Mouse (Mus musculus): ENCODE measurements around the gene Tfdp2.
"Not testable (repeated sequence)": the region's sequence is repeated elsewhere in the genome, so short reads cannot be mapped to it uniquely, and the experiment has no call there.

Gene Tfdp2

DNA sequence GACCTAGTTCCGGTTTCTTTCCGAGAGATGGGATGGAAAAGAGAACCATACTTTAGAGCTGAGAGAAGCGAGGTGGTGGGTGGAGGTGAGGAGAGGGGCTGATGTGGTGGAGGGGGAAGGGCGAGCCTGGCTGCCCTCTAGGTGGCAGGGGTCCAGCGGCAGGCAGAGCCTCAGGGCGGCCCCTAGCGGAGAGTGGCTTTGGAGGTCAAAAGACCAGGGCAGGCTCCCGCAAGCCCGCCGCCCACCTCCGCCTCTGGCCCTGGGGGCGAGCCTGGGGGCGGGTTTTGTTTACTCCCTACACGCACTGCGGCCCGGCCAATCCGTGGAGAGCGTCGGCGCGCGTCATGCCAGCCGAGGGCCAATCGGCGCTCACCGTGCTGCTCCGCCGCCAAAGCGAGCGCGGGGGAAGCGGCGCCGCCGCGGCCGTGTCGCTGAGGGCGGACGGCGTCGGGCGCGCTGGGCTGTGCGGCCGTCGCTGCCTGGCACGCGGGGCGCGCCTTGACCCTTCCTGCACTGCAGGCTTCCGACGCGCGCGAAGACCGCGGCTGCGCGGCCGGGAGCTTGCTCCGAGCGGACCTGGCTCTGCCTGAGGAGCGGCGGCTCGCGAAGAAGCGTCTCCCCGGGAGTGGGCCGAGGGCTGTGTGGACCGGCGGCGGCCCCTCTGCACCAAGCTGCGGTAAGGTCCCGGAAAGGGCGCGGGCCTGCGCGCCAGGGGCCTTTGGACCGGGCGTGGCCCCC, at the start of gene Tfdp2:
Gene Tfdp2, plus strand, starts transcription at position 391 of the 738 bp plus-strand sequence.
- peak; percentile 92 for DNase-seq

- DNase-seq = no peak
Observed at GRCm38 (mm10) chr9:96152801-96153200, 43.3 kb upstream of the Tfdp2 start.

- no peak for DNase-seq
Observed at GRCm38 (mm10) chr9:96158431-96158830, 37.6 kb upstream of the Tfdp2 start.

GRCm38 (mm10) chr9:96159047-96159446, 37.0 kb upstream of the Tfdp2 start:
- no peak for DNase-seq

DNA sequence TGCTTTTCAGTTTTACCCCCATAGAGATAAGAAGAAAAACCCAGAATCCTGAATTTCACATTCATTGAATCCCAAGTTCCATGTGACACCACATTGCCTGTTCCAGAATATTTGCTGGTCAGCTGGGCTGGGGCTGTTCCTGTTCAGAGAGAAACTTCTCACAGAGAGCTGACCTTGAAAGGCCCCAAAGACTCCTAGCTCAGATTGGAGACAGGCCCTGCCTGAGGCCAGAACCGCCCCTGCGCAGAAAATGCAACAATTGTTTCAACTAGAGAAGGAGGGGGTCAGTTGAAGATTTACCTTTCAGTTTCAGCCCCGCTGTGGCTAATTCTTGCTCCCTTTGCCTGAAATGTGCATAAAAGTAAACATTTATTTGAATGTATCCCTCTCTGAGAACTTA, 35.3 kb upstream of the Tfdp2 start:
- DNase-seq = no peak

GRCm38 (mm10) chr9:96162421-96162820, 33.7 kb upstream of the Tfdp2 start:
- DNase-seq = no peak

- DNase-seq = no peak
Observed at GRCm38 (mm10) chr9:96163443-96163842, 32.6 kb upstream of the Tfdp2 start.

- DNase-seq = not testable (repeated sequence)
Observed at GRCm38 (mm10) chr9:96163983-96164382, 32.1 kb upstream of the Tfdp2 start.

DNA sequence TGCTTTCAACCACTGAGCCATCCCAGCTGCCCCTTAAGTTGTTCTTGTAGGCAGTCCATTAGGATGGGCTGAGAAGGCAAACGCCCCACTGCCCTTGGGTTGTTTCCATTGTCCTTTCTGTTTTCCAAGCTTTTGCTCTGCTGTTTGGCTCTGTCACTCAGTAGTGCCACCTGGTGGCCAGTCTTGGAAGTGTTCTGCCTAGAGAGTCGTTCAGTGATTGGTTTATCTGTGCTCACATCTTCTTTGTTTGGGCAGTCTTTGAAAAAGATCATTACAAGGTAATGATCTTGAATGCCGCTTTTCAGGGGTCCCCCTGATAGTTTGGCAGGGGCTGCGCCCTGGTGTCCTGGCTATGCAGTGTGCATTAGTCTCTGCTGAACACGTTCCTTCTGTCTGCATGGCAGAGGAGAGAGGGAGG, 28.9 kb upstream of the Tfdp2 start:
- peak; percentile 79 for DNase-seq

DNA sequence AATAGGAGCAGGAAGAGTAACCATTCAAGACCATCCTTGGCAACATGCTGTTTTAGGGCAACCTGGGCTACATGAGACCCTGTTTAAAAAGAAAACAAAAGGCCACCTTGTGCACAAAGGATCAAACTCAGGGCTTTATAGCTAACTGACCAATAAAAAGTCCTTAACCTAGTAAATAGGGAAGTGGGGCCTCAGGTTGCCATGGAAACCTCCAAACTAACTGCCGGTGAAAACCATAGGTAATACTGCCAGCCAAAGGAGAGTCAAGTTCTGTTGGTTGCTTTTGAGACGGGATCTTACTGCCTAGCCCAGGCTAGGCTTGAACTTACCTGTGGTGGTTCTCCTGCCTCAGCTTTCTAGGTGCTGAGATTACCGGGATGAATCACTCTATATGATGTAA, 25.5 kb upstream of the Tfdp2 start:
- DNase-seq = no peak

DNA sequence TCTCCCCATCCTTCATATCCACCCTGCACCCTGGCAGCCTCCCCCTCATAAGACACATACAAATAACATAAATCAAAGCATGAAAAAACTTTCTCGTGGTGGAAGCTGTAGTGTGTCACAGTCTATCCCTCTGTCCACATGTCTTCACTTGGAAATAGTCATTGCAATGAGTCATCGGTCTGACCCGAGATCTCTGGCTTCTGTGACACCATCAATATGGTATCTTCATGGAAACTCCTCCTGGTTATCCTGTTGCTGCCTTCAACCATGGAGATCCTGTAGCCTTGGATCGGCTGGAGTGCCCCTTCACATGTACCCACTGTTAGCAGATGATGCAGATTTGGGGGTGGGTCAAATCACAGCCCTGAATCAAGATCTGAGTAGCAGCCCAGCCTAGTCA, 11.2 kb upstream of the Tfdp2 start:
- no peak for DNase-seq

- DNase-seq = no peak
Observed at GRCm38 (mm10) chr9:96186701-96187100, 9.4 kb upstream of the Tfdp2 start.

DNA sequence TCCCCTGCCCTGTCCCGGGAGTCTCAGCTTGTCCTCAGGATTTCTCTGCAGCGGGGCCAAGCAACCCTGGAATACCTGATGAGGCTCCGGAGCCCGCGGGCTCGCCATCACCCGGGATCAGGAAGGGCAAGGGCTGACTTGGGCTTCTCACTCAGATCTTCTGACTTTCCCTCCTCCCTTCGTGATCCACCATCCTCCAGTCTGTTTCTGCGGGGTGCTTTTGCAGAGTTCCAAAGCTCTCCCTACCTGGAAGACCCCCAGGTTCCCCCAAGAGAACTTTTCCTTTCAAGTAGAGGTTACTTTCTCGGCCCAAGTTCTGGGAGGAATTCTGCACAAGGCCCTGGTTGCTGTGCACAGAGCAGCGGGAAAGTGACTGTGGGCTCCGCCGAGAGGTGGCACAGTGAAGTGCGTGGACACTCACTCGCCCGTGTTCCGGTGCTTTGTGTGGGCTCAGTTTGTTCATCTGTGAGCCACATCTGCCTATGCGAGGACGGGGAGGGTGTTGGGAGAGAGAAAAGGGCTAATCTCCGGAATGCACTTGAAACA, 634 bp downstream of the Tfdp2 start:
- DNase-seq = peak; percentile 56

GRCm38 (mm10) chr9:96197806-96198205, 1.7 kb downstream of the Tfdp2 start:
- peak; percentile 48 for DNase-seq

- peak; percentile 43 for DNase-seq
Observed at GRCm38 (mm10) chr9:96203663-96204062, 7.6 kb downstream of the Tfdp2 start.

- DNase-seq = no peak
Observed at GRCm38 (mm10) chr9:96207428-96207827, 11.4 kb downstream of the Tfdp2 start.

DNA sequence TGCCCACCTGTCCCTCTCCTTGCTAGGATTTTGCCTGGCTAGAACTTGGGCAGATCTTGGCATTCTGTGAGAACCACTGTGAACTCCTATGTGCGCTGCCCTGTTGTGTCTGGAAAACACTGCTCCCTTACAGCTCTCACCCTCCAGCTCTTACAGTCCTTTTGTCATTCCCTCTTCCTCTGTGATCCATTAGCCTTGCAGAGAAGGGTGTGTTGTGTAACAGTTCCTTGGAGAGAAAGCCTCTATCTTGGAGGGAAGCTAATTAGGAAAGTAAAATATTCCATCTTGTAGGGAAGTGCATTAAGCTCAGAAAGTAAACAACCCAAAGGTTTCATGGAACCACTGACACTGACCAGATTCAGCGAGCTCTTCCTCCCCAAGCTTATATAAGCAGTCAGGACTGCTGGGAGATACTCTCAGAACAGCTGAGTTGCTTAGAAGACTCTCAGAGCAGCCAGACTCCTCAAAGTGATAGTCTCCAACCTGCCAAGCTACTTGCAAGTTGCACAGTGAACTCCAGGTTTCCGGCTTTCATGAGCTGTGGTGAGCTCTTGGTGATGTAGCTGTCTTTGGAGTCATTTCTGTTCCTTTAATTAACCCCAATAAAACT, 17.1 kb downstream of the Tfdp2 start:
- no peak for DNase-seq

DNA sequence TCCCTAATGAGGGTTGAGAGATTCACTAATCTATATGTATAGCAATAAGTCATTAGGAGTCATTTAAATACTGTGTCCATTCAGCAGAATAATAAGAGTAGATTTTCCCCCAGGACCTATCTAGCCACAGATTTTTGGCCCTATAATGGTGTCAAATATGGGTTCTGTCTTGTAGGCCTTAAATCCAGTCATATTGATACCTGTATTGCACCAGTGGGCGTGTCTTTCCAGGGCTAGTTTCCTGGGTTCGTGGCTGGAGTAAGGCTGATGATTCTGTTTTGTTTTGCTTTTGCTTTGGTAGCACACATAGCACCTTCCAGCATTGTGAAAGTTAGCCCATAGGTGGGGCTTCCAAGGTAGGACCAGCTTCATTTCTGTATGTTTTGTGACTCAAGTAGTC, 18.1 kb downstream of the Tfdp2 start:
- DNase-seq = no peak

DNA sequence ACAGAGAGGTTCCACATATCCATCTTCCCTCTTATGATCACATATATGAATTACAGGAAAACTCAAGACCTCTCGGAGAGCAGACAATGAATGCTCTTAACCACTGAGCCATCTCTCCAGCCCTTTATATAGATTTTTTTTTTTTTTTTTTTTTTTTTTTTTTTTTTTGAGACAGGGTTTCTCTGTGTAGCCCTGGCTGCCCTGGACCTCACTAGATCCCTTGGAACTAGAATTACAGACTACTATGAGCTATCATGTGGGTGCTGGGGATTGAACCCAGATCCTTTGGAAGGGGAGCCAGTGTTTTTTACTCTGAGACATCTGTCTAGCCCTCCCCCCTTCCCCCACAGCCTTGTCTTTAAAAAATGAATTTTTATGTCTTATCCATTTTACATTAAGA, 21.2 kb downstream of the Tfdp2 start:
- DNase-seq = no peak

DNA sequence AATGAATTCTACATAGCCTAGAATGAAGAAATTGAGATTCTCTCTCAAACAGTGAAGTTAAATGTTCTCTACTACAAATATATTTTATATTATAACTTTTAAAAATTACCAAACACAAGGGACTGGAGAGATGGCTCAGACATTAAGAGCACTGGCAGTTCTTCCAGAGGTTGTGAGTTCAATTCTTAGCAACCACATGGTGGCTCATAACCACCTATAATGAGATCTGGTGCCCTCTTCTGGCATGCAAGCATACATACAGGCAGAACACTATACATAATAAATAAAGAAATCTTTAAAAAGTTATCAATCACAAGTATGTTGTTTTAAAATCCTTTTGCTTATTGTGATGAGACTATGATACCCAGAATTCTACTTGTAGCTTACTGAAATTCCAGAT, 21.7 kb downstream of the Tfdp2 start:
- DNase-seq = no peak

GRCm38 (mm10) chr9:96219114-96219669, 23.1 kb downstream of the Tfdp2 start:
- DNase-seq = no peak

DNA sequence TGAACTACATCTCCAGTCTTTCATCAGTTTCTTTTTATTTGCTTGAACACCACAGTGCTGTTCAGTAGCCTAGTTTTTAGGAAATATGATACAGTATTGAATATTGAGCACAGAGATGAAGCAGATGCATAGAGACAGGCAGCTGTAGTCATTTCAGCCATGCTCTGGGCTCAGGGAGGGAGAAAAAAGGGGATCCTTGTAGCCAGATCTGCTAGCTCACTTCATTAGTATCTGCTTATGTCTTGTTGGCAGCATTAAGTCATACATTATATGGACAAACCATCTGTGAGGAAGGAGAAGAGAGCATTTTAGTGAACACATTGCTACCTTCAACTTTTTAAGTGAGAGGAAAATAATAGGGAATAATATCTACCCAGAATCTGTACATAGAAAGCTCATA, 24.3 kb downstream of the Tfdp2 start:
- DNase-seq = no peak

DNA sequence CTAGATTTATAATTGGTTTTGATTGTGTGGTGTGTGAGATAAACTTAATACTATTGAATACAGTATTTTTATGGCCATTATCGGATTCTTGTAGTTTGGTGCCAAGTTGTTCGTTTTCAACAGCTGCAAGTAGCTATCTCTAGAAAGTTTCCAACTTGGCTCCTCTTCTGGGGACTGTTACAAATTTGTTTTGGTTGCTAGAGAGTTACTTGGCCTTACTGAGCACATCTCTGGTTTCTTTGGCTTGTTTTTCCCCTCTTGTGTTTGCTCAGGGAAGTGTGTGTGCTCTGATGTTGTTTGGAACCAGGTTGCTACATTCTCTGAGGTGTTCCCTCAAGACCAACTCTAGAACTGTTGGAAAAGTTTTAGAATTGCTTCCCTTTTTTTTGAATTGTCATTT, 27.2 kb downstream of the Tfdp2 start:
- DNase-seq = peak; percentile 12

- no peak for DNase-seq
Observed at GRCm38 (mm10) chr9:96228285-96228684, 32.2 kb downstream of the Tfdp2 start.

All from lung, postnatal 36 days (tissue).